Mouse (Mus musculus) kidney, postnatal 10 days (tissue): Measurements from ENCODE around the gene Selplg.

ENCODE experiments used
- DNase-seq: peaks from one replicate; pipeline ENCODE4 v3.0.0; 2021; ENCODE audit warnings: mixed read lengths

The Selplg gene

GRCm38 (mm10) chr5:113853541-113853940, 21.1 kb upstream of the Selplg start:
- DNase-seq = no peak

DNA sequence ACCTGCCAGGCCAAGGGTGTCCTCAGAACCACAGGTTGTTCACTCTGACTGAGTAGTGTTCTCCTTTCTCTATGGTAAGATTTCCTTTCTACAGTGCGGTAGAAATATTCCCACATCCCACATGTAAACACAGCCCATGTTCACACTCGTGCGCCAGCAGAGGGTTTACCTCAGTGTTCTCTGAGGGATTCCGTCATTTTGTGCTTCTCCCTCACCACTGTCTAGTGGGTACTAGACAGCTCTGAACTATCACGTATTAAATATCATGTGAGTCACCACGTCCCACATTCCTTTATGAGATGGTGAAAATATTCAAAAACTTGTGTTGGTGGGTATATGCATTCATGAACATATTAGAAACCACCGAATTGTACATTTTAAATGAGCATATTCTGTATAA, 20.0 kb upstream of the Selplg start:
- no peak for DNase-seq

GRCm38 (mm10) chr5:113850680-113851230, 18.3 kb upstream of the Selplg start:
- DNase-seq = no peak

- DNase-seq = no peak
Measured at GRCm38 (mm10) chr5:113847636-113848035, 15.2 kb upstream of the Selplg start.

- no peak for DNase-seq
Measured at GRCm38 (mm10) chr5:113846656-113847055, 14.2 kb upstream of the Selplg start.

DNA sequence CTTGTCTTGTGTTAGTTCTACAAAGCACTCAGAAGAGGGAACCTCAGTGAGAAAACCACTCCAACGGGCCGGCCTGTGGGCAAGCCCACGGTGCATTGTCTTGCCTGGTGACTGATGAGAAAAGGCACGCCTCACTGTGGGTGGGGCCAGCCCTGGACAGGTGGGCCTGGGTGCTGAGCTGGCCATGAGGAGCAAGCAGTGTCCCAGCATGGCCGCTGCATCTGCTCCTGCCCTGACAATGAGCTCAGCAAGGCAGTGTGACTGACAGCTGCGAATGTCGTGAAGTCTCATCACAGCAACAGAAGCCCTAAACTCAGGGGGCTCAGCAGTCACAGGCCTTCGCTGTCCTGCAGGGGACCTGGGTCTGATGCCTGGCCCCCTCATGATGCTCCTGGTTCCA, 13.2 kb upstream of the Selplg start:
- DNase-seq = no peak

GRCm38 (mm10) chr5:113844721-113845120, 12.3 kb upstream of the Selplg start:
- peak; percentile 82 for DNase-seq

GRCm38 (mm10) chr5:113844106-113844505, 11.7 kb upstream of the Selplg start:
- no peak for DNase-seq

DNA sequence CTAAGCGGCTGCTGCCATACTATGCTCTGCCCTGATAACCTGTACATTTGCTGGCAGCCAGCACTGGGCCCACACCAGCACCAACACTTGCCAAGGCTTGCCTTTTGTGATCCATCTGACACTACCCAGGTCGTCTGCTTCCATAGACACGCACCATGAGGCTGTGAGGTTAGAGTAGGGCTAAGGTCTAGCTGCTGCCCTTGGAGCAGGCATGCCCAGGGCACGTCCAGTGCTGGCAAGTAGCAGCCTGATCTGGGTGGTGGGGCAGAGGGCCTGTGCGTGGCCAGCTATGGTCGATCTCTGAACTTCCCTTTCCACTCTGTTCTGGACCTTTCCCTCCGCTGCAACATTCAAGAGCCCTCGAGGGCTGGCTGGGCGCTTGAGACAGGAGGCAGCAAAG, 10.5 kb upstream of the Selplg start:
- DNase-seq = no peak

- DNase-seq = no peak
Measured at GRCm38 (mm10) chr5:113842244-113842643, 9.8 kb upstream of the Selplg start.

GRCm38 (mm10) chr5:113841243-113842225, 9.1 kb upstream of the Selplg start:
- no peak for DNase-seq

GRCm38 (mm10) chr5:113840443-113840842, 8.0 kb upstream of the Selplg start:
- DNase-seq = no peak

DNA sequence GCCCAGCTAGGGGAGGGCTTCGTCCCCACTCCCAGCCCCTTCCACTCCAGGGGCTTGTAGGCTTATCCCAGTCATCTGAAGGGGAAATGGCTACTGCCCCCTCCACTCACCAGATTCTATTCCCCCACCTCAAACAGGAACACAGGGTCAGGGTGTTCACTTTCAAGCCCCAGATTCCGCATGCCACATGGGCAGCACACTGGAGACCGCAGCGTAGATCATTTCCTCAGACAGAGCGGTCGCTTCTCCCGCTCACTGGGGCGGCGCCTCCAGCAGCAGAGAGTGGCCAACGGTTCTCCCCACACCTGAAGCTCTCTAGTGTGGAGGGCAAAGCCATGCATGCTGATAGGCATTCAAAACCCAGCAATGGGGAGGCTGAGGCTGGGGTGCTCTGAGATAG, 4.5 kb upstream of the Selplg start:
- no peak for DNase-seq

GRCm38 (mm10) chr5:113833316-113833947, 988 bp upstream of the Selplg start:
- no peak for DNase-seq

- DNase-seq = no peak
Measured at GRCm38 (mm10) chr5:113831741-113832140, 703 bp downstream of the Selplg start.

DNA sequence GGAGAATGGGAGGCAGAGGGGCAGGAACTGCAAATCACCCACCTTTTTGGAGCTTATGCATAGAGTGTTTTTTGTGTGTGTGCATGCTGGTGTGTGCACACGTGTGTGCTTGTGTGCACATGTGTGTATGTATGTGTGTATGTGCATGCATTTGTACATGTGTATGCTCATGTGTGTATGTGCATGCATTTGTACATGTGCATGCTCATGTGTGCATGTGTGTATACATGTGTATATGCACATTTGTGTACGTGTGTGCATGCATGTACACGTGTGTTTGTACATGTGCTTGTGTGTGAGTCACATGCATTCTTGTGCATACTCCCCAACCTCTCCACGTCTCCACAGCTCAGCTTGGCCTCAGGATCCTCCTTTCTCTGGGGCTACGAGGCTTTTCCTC, 1.6 kb downstream of the Selplg start:
- no peak for DNase-seq

- DNase-seq = peak; percentile 47
Measured at GRCm38 (mm10) chr5:113830292-113830643, 2.2 kb downstream of the Selplg start.

DNA sequence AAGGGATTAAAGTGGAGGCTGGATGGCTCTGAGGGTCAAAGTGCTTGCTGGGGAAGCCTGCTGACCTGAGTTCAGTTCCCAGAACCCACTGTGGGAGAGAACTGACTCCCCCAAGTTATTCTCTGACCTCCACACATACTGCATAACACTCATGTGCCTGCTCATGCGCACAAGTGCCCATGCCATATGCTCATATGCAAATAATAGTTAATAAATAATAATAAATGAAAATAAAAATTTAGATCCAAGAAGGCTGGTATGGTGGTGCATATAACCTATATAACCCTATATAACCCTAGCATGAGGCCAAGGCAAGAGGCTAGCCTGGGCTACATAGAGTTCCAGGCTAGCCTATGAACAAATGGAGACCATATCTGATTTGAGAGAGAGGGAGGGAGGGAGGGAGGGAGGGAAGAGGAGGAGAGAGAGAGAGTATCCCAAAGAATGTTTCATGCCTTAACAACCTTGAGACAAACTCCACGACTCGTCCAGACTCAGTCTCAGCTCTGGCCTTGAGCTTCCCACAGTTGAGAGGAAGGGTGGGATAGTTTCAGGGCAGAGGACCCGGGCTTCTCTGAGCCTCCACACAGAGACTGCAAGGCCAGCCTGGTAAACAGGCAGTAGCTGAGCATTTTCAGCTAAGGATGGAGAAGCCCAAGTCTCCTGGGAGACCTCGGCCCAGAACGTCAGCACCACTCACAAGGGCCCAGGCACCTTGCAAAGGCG, 2.7 kb downstream of the Selplg start:
- DNase-seq = no peak

DNA sequence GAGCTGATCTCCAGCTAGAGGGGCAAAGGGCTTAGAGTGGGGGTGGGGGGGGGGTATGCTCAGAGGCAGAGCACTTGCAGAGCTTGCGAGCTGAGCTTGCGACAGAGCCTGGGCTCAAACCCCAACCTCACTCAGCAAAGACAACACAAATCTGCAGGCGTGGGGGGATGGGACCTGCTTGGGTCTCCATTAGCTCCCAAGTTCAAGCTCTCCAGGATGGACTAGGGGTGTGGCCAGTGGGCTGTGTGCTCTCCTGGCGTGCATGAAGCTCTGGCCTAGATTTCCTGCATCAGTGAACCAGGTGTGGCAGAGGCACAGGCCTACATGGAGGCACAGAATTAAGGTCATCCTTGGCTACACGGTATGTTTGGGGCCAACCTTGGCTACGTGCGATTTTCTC, 4.0 kb downstream of the Selplg start:
- DNase-seq = no peak

DNA sequence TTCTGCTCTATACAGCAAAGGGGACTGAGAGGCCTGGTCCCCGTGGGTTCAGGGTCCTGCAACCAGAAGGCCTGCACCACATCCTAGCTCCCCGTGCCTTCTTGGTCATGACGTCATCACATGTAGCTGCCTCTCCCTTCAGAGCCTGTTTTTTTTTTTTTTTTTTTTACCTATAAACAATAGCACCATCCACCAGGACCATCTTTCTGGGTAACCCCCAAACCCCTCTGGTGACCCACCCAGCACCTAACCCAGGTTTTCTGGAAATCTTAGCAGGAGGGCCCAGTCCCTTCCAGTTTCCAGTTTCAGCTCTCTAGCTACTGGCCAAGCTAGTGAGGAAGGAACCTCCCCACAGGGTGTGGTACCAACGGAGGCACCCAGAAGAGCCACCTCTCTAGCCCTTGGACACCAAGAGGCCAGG, 4.4 kb downstream of the Selplg start:
- DNase-seq = no peak

- DNase-seq = no peak
Measured at GRCm38 (mm10) chr5:113826619-113827018, 5.8 kb downstream of the Selplg start.

- no peak for DNase-seq
Measured at GRCm38 (mm10) chr5:113825558-113825957, 6.9 kb downstream of the Selplg start.

- no peak for DNase-seq
Measured at GRCm38 (mm10) chr5:113824228-113824627, 8.2 kb downstream of the Selplg start.
